Mouse (Mus musculus) heart, postnatal 0 days (tissue): ENCODE measurements around the gene En2.

ENCODE experiments used
- CTCF ChIP-seq: IDR thresholded peaks from 2 replicates; pipeline ENCODE4 v1.5.1; 2016; ENCODE audit warnings: antibody characterized with exemption, control low read depth, low read depth
- EP300 ChIP-seq: IDR thresholded peaks from 2 replicates; pipeline ENCODE4 v1.6.1; 2016; ENCODE audit warnings: antibody characterized with exemption, low read depth

DNA sequence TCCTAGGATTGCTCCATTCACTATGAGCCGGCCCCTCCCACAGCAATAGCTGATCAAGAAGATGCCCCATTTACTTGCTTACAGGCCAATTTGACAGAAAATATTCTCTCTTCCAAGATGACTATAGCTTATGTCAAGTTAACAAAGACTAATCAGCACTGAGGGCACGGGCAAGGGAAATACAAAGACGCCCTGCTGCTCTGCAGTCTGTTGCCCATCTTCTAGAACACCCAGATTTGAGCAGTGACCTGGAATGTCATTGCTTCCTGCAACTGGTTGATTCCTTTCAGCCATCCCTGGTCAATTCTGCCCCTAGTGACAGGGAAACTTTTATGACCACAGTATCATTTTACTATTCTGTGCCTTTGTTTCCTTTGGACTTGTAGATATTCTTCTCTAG, 16.1 kb upstream of the En2 start:
- TF ChIP-seq CTCF (no peak), EP300 (no peak)
